Mouse (Mus musculus): ENCODE measurements at regions not wholly inside any gene's neighbourhood (a gene's known extent, or its start where the extent isn't known, plus 50 kb on each side); places are given as distances from the start of the nearest gene placed in this dataset.
"Not testable (repeated sequence)": the region's sequence is repeated elsewhere in the genome, so short reads cannot be mapped to it uniquely, and the experiment has no call there.

DNA sequence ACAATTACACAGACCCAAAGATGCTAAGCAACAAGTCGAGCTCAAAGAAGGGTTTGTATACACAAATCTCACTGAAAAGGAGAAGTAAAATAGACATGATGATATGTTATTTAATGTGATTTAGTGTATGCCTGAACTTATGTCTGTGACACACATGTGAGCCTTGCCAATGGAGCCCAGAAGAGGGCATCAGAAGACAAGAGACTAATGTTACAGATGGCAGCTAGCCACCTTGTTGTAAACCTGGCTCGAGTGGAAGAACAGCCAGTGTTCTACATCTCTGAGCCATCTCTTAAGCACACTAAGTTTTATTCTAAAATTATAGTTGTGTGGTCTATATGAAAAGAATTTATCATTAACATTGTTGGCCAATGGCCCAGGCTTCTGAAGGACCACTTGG lies 943.7 kb upstream of the Prmt6 start:
- no peak for DNase-seq (ENCODE audit: low spot score in 2 of 2)

DNA sequence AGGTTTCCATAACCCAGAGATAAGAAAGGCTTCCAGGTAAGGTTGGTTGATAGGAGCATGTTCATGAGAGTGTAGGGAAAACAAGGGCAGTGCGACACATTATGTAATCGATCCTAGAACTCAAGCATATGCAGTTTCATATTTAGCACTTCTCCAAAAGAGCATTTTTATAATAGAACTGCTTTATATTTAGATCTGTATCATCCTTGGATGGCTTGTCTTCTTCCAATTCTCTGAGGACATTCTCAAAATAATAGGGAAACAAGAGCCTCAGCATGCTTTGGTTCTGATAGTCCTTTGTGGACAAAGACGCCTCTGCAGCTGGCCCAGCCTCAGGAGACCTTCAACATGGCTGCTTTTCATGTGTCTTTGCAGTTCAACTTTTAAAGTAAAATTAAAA lies 915.9 kb upstream of the Prmt6 start:
- DNase-seq (ENCODE audit: low spot score in 2 of 2), result no peak

DNA sequence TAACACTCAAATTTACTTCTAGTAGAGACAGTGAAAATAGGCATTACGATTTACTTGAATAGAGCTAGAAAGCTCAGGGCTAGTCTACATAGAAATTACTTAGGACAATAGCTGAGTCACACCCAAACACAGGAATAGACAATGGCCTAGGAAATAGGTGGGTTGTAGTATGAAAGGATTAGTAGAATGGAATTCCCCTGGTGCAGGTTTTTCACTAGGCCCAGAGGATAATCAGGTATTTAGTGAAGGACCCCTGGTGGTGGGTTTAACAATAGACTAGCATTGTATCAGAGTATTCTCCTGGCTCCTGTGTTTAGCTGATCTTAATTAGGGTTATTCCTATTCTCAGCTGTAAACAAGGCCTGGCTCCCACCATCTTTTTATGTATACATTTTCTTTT lies 890.4 kb upstream of the Prmt6 start:
- not testable (repeated sequence) for DNase-seq (ENCODE audit: low spot score in 2 of 2)

DNA sequence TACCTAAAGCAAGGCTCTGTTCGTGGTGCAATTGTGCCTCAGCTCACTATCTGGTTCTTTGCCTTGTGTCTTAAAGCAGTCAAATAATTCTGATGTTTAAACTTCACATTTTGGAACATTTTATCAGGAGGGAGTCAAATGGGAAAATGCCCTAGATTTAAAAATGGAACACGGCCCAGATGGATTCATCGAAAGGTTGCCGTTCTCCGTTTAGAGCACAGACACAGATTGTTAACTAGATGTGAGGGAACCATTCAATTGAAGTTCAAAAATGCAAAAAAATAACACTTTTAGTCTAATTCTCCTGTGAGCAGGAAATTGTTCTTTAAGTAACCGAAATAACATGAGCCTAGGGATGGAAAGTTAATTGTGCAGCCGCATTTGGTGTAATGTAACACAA lies 858.2 kb upstream of the Prmt6 start:
- DNase-seq (ENCODE audit: low spot score in 2 of 2), result no peak

DNA sequence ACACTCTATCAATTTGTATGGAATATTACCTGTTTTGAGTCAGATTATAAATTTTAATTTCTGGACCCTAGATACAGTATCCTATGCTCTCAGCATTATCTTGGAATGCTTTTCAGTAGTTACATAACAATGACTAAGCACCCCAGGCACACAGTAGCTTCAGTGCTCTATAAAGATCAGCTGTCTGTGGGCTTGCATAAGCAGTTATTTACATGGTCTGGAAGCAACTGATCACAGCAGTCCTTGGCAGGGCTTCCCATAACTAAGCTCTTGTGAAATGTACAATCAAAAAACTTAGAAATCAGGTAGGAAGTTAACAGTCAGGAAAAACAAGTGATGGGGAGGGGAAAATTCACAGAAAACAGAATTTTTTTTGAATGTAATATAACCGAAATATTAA lies 851.8 kb upstream of the Prmt6 start:
- no peak for DNase-seq (ENCODE audit: low spot score in 2 of 2)

DNA sequence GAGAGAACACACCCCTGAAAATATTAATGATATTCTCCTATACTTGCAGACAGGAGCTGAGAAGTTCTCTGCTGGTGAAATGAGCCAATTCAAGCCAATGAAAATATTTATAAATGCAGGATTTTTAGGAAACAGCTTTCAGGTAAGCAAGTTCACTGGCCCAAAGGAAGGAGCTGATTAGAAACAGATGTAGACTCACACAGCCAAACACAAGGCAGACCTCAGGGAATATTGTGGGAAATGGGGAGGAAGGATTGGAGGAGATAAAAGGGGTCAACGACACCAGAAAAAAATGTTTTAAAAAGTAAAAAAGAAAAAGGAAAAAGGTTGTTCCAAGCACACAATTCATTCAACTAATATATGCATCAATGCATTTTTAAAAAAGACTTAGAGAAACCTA lies 823.5 kb upstream of the Prmt6 start:
- DNase-seq (ENCODE audit: low spot score in 2 of 2), result no peak

DNA sequence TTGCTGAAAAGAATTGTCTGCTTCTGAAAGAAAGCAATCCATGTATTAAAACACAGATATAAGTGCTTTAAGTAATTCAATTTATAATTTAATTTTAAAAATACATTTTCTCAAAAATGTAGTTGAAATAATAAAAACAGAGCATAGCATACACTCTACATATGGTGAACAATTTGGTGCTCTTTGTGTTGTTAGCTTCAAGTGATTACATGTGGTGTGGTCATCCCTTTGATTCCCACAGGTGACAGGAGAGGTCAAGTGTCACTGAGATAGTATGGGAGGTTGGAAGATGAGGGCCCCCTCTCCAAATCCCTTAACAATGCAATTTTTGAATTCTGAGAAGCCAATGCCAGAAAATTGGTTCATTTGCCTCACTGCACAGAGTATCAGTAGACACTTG lies 819.5 kb upstream of the Prmt6 start:
- no peak for DNase-seq (ENCODE audit: low spot score in 2 of 2)

DNA sequence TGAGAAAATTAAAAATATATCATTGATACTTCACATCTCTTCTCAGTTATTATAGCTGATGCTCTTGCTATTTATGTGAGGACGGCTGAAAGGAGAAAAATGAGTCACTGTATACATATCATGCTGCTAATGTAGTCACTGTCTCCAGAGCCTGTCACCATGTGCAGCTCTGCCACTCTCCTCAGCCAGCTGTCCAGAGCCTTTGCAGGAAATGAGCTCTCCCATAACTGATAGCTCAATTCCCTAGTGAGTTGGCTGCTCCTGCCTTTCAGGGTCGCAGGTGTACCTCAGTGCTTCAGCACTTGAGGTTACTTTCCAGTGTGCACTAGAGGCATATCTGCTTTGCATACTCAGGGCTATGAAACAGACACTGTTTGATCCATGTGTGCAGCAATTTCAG lies 819.0 kb upstream of the Prmt6 start:
- no peak for DNase-seq (ENCODE audit: low spot score in 2 of 2)

DNA sequence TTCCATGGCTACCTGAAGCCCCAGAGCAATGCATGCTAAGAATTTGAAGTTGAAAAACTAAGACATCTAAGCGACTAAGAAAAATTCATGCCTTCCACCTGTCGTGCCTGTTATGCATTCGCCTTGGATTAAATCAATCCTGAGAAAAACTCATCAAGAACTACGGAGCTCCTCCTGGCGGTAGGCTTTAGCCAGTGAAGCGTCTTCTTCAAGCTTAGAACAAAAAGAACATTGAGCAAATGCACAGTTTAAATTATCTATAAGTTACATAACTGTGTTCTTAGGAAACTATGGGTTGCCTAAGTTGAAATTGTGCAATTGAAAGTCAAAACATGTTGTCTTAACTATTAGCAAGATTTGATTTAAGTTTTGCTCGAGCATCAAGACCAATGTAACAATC lies 818.4 kb upstream of the Prmt6 start:
- peak in 1 of 2 experiments; percentile 6 for DNase-seq (ENCODE audit: low spot score in 2 of 2)

DNA sequence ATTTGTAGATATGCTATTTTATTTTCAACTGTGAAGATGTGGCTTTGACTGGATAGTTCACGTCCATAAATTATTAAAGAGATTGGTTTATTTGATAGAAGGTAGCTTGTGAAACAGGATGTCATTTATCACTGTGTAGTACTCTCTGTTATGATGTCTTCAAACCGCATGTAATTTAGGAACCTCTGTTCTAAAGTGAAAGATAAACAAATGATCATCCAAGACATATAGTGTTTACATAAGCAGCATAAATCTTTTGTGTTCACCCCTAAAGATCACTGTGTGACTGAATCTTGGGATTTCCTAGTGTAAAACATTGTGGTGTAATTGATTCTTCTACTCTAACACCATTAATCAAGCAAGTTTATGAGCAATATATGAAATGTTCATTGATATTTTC lies 798.8 kb upstream of the Prmt6 start:
- no peak for DNase-seq (ENCODE audit: low spot score in 2 of 2)

Data from urinary bladder, adult 18-20 months (tissue).